Mouse (Mus musculus): ENCODE data around the gene 1700001C19Rik. TPM values are rescaled to one million over a fixed set of nuclear protein-coding genes. Genes with fewer than 3 reads are reported as not detected.

Gene 1700001C19Rik
- total RNA-seq, 2 experiments from 2014 or later, result not detected

- no peak for DNase-seq
These were observed 25.0 kb upstream of the 1700001C19Rik start for GRCm38 (mm10) chr17:47462209-47462608.

GRCm38 (mm10) chr17:47461688-47462087 lies 24.5 kb upstream of the 1700001C19Rik start:
- DNase-seq, result no peak

- DNase-seq, result no peak
These were observed 22.3 kb upstream of the 1700001C19Rik start for GRCm38 (mm10) chr17:47459341-47459919.

- DNase-seq, result no peak
These were observed 21.8 kb upstream of the 1700001C19Rik start for GRCm38 (mm10) chr17:47458936-47459335.

GRCm38 (mm10) chr17:47458310-47458709 lies 21.1 kb upstream of the 1700001C19Rik start:
- no peak for DNase-seq

- no peak for DNase-seq
These were observed 17.5 kb upstream of the 1700001C19Rik start for GRCm38 (mm10) chr17:47454675-47455074.

- DNase-seq, result no peak
These were observed 15.7 kb upstream of the 1700001C19Rik start for GRCm38 (mm10) chr17:47452886-47453285.

- DNase-seq, result peak; percentile 23 to 54
These were observed 13.8 kb upstream of the 1700001C19Rik start for GRCm38 (mm10) chr17:47450880-47451565.

GRCm38 (mm10) chr17:47450239-47450638 lies 13.1 kb upstream of the 1700001C19Rik start:
- no peak for DNase-seq

- DNase-seq, result no peak
These were observed 12.3 kb upstream of the 1700001C19Rik start for GRCm38 (mm10) chr17:47449432-47449831.

- DNase-seq, result no peak
These were observed 11.6 kb upstream of the 1700001C19Rik start for GRCm38 (mm10) chr17:47448523-47449372.

GRCm38 (mm10) chr17:47446561-47446960 lies 9.4 kb upstream of the 1700001C19Rik start:
- DNase-seq, result no peak

GRCm38 (mm10) chr17:47446025-47446424 lies 8.8 kb upstream of the 1700001C19Rik start:
- DNase-seq, result no peak

GRCm38 (mm10) chr17:47445518-47445917 lies 8.3 kb upstream of the 1700001C19Rik start:
- DNase-seq, result no peak

GRCm38 (mm10) chr17:47444113-47444512 lies 6.9 kb upstream of the 1700001C19Rik start:
- no peak for DNase-seq

- DNase-seq, result no peak
These were observed 5.1 kb upstream of the 1700001C19Rik start for GRCm38 (mm10) chr17:47442271-47442670.

GRCm38 (mm10) chr17:47441296-47442051 lies 4.3 kb upstream of the 1700001C19Rik start:
- no peak for DNase-seq

- no peak for DNase-seq
These were observed 3.2 kb upstream of the 1700001C19Rik start for GRCm38 (mm10) chr17:47440359-47440890.

GRCm38 (mm10) chr17:47439396-47440028 lies 2.3 kb upstream of the 1700001C19Rik start:
- peak in 1 of 2 experiments; percentile 16 for DNase-seq

- DNase-seq, result no peak
These were observed 1.4 kb upstream of the 1700001C19Rik start for GRCm38 (mm10) chr17:47438611-47439010.
